Mouse (Mus musculus): ENCODE measurements around the gene Lpcat4. TPM values are rescaled to one million over a fixed set of nuclear protein-coding genes. Genes with fewer than 3 reads are reported as not detected.
A peak's percentile ranks its signal among the peaks of the same experiment; 100 is the strongest.

Lpcat4 gene
- polyA plus RNA-seq (2014; fragmentation: Nextera tagmentation; extraction: Ambion mirVana), result 19.3 TPM in 2 replicates

DNA sequence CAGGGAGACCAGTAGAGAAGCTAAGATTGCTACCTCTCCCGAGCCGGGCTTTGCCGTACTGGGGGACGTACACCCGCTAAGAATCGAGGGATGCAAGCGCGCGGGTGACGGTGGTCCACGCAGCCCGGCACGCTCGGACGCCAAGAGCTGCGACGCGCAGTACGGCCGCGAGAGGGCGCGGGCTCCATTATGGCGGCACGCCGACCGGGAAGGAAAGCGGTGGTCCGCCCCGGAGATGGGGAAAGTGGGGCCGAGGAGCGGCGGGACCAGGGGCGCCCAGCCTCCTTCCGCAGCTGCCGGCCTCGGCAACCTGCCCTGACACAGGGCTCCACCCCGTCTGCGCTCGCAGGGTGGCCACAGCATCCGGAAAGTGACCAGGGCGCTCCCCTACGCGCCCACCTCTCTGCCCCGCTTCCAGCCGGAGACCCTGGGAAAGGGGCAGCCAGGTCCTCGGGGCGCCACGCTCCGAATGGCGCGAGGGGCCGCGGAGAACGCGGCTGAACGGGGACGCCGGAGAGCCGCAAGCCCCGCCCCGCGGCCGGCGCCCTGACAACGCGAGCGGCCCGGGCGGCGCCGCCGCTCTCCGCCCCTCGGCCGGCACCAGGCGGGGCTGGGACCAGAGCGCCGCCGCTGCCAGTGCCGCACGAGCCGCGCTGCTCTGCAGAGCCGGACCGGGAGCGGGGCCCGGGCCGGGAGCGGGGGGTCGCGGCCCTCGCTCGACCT is at the start of gene Lpcat4:
Gene Lpcat4 (plus strand): TSS at position 257 of the 723 bp plus-strand sequence.
- H3K4me3 ChIP-seq (ENCODE audit: low read depth, low read length), result peak within 1 kb of the TSS; percentile 71
- WGBS, result under 1% methylated on average over 82 of the region's 94 CpGs

DNA sequence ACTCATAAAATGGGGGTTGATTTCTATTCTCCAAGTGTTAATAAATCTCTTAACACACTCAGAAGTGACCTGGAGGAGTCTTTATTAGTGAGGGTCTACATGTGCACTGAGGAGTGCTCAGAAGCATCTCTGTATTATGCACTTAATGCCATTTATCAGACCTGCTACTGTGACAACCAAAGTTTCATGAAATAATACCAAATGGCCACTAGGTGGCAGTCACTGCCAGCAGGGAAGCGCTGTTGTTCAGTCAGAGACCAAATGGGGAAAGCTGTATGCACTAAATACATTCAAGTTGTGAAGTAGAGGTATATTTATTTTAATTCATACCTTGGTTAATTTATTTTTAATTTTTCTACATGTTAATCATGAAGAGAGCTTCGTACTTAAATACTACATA is 42.4 kb upstream of the Lpcat4 start:
- TF ChIP-seq CTCF (IDR thresholded peaks at IDR 0.05; ENCODE audit: low read depth), result peak; percentile 89
- ATAC-seq (ENCODE audit: insufficient read depth), result peak; percentile 74; the same call in 1 of the 2 replicates

More for the DNA sequence above, at the start of gene Lpcat4:
- ATAC-seq (ENCODE audit: insufficient read depth) (peak; percentile 91), DNase-seq (peak; percentile 95)
- Histone ChIP-seq H3K4me1 (ENCODE audit: insufficient read depth) (no peaks in the 10 kb centered on the region), H3K9me3 (ENCODE audit: low read depth, low read length) (no peaks in the 10 kb centered on the region), H3K27me3 (ENCODE audit: insufficient read depth, low read length) (no peaks in the 10 kb centered on the region), H3K4me2 (peak within 1 kb of the TSS; percentile 72), H3K9ac (peak within 1 kb of the TSS; percentile 67), H3K36me3 (ENCODE audit: insufficient read depth) (no peaks in the 10 kb centered on the region), H3K27ac (ENCODE audit: low read depth) (peak within 1 kb of the TSS; percentile 90)
- TF ChIP-seq CTCF (IDR thresholded peaks at IDR 0.05; ENCODE audit: low read depth), result peak; percentile 75

DNA sequence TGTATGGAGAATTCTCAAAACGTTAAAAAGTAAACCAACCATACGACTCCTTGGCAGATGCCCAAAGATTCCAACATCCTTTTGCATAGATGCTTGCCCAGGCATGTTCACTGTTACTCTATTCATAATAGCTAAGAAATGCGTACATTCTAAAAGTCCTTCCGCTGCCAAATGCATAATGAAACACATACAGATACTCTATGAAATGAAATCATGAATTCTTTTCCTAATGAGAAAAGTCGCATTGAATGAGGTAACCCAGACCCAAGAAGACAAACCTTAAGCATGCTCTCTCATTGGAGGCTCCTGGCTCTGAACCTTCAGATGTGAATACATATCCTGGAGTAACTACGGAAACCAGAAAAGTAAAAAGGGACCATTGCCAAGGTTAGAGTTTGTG is 36.2 kb upstream of the Lpcat4 start:
- no peaks in the 10 kb centered on the region for H3K27me3 ChIP-seq (ENCODE audit: insufficient read depth, low read length)
- TF ChIP-seq CTCF (IDR thresholded peaks at IDR 0.05; ENCODE audit: low read depth), result no peak
- no peaks in the 10 kb centered on the region for H3K4me1 ChIP-seq (ENCODE audit: insufficient read depth)
- H3K4me2 ChIP-seq, result no peak overlapping the region
- H3K4me3 ChIP-seq (ENCODE audit: low read depth, low read length), result no peak overlapping the region
- H3K9me3 ChIP-seq (ENCODE audit: low read depth, low read length), result no peaks in the 10 kb centered on the region
- ATAC-seq (ENCODE audit: insufficient read depth) (peak; percentile 17; the same call in 1 of the 2 replicates), DNase-seq (peak; percentile 68)
- no peaks in the 10 kb centered on the region for H3K36me3 ChIP-seq (ENCODE audit: insufficient read depth)
- WGBS, result 44% methylated on average over 6 of the region's 6 CpGs
- no peak overlapping the region for H3K27ac ChIP-seq (ENCODE audit: low read depth)
- no peak overlapping the region for H3K9ac ChIP-seq

More for the DNA sequence above, 42.4 kb upstream of the Lpcat4 start:
- Histone ChIP-seq H3K4me3 (ENCODE audit: low read depth, low read length) (no peak overlapping the region), H3K9ac (no peak overlapping the region), H3K4me2 (no peak overlapping the region), H3K27ac (ENCODE audit: low read depth) (no peak overlapping the region), H3K27me3 (ENCODE audit: insufficient read depth, low read length) (no peaks in the 10 kb centered on the region), H3K4me1 (ENCODE audit: insufficient read depth) (no peaks in the 10 kb centered on the region), H3K36me3 (ENCODE audit: insufficient read depth) (no peaks in the 10 kb centered on the region), H3K9me3 (ENCODE audit: low read depth, low read length) (no peaks in the 10 kb centered on the region)
- peak; percentile 85 for DNase-seq
- WGBS, result 1% methylated on average over 2 of the region's 2 CpGs

DNA sequence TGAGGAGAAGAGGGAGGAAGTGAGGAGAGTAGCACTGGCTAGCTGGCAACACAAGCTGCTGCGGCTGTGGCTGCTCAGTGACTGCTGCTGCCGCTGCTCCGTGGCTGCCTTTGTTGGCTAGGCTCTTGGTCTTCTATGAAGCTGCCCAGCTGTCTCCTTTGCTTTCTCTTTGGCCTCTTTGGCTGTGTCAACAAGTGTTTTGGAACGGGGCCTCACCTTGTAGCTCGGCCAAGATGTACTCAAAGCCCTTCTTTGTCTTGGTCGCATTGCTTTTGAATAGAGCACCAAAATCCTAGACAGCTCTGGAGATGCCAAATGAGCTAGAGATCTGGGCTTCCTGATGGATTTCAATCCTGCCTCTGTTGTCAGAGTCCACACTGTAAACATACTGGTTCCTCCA is 29.1 kb upstream of the Lpcat4 start:
- H3K36me3 ChIP-seq (ENCODE audit: insufficient read depth), result no peaks in the 10 kb centered on the region
- H3K4me3 ChIP-seq (ENCODE audit: low read depth, low read length), result no peak overlapping the region
- no peak for TF ChIP-seq CTCF (IDR thresholded peaks at IDR 0.05; ENCODE audit: low read depth)
- no peak overlapping the region for H3K27ac ChIP-seq (ENCODE audit: low read depth)
- no peak overlapping the region for H3K4me2 ChIP-seq
- H3K9ac ChIP-seq, result no peak overlapping the region
- ATAC-seq (ENCODE audit: insufficient read depth), result no peak
- H3K27me3 ChIP-seq (ENCODE audit: insufficient read depth, low read length), result no peaks in the 10 kb centered on the region
- H3K4me1 ChIP-seq (ENCODE audit: insufficient read depth), result no peaks in the 10 kb centered on the region
- H3K9me3 ChIP-seq (ENCODE audit: low read depth, low read length), result no peaks in the 10 kb centered on the region
- WGBS, result 57% methylated on average over 6 of the region's 6 CpGs
- peak; percentile 22 for DNase-seq

DNA sequence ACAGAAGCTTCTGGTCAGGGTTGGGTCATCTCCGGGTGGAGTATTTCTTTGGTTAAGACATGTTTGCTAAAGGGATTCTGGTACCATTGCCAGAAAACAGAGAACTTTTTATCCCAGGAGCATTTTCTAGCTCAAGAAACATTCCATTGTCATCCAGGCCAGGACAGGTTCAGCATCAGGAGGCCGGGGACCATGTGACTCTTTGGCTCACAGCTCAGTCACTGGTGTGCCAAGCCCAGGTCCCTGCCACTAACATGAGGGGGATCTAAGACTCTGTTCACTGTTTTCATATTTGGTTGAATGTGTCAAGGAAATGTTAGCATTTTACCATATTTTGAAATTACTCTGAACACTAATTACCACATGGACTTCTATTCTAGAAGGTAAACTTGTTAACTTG is 28.6 kb upstream of the Lpcat4 start:
- Histone ChIP-seq H3K4me3 (ENCODE audit: low read depth, low read length) (no peak overlapping the region), H3K27ac (ENCODE audit: low read depth) (no peak overlapping the region), H3K4me2 (no peak overlapping the region), H3K9me3 (ENCODE audit: low read depth, low read length) (no peaks in the 10 kb centered on the region), H3K36me3 (ENCODE audit: insufficient read depth) (no peaks in the 10 kb centered on the region), H3K9ac (no peak overlapping the region), H3K27me3 (ENCODE audit: insufficient read depth, low read length) (no peaks in the 10 kb centered on the region), H3K4me1 (ENCODE audit: insufficient read depth) (no peaks in the 10 kb centered on the region)
- no peak for TF ChIP-seq CTCF (IDR thresholded peaks at IDR 0.05; ENCODE audit: low read depth)
- WGBS, result 94% methylated on average over 2 of the region's 2 CpGs
- DNase-seq (no peak), ATAC-seq (ENCODE audit: insufficient read depth) (no peak)

DNA sequence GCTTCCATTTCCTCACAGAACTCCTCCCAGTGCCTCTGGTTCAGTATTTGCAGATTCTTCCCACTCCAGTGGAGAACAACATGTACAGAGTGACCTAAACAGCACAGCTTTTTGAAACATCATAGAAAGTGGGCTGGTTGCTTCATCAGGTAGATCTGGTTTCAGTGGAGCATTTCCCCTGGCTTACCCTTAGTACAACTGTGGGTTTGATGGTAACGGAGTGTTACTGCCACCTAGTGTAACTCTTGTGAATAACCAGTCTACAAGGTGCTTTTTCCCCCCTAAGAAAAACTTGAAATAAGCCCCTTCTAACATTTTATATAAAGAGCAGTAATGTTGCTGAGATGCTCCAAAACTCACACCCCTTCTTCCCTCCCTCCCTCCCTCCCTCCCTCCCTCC is 23.3 kb upstream of the Lpcat4 start:
- H3K4me2 ChIP-seq, result no peak overlapping the region
- no peaks in the 10 kb centered on the region for H3K27me3 ChIP-seq (ENCODE audit: insufficient read depth, low read length)
- H3K9me3 ChIP-seq (ENCODE audit: low read depth, low read length), result no peaks in the 10 kb centered on the region
- H3K4me1 ChIP-seq (ENCODE audit: insufficient read depth), result no peaks in the 10 kb centered on the region
- no peak overlapping the region for H3K4me3 ChIP-seq (ENCODE audit: low read depth, low read length)
- TF ChIP-seq CTCF (IDR thresholded peaks at IDR 0.05; ENCODE audit: low read depth), result peak; percentile 62
- H3K9ac ChIP-seq, result no peak overlapping the region
- ATAC-seq (ENCODE audit: insufficient read depth), result peak; percentile 49; the same call in 1 of the 2 replicates
- WGBS, result 0% methylated on average over 1 of the region's 1 CpGs
- H3K27ac ChIP-seq (ENCODE audit: low read depth), result no peak overlapping the region
- peak; percentile 71 for DNase-seq
- no peaks in the 10 kb centered on the region for H3K36me3 ChIP-seq (ENCODE audit: insufficient read depth)

DNA sequence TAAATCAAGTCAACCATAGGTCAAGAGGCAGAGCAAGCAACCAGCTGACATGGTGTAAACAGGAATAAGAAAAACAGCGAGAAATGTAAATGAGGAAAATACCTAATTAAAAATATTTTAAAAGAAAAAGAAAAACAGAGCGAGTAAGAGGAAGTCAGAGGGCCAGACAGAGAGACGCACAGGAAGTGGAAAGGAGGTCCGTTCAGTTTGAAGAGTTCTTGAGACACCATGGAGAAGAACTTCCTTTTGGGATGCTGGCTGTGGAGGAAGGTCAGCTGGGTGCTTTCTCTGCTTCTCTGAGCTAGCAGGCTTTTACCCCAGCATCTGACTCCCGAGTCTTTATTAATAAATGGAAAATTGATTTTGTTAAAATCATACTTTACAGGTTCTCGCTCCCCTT is 21.7 kb upstream of the Lpcat4 start:
- no peak overlapping the region for H3K27ac ChIP-seq (ENCODE audit: low read depth)
- 67% methylated on average over 6 of the region's 6 CpGs for WGBS
- no peaks in the 10 kb centered on the region for H3K4me1 ChIP-seq (ENCODE audit: insufficient read depth)
- H3K36me3 ChIP-seq (ENCODE audit: insufficient read depth), result no peaks in the 10 kb centered on the region
- H3K4me3 ChIP-seq (ENCODE audit: low read depth, low read length), result no peak overlapping the region
- no peaks in the 10 kb centered on the region for H3K9me3 ChIP-seq (ENCODE audit: low read depth, low read length)
- no peaks in the 10 kb centered on the region for H3K27me3 ChIP-seq (ENCODE audit: insufficient read depth, low read length)
- no peak overlapping the region for H3K4me2 ChIP-seq
- no peak overlapping the region for H3K9ac ChIP-seq
- DNase-seq (no peak), ATAC-seq (ENCODE audit: insufficient read depth) (no peak)
- no peak for TF ChIP-seq CTCF (IDR thresholded peaks at IDR 0.05; ENCODE audit: low read depth)

Data from lung, embryonic 14.5 days (tissue).